Mouse (Mus musculus): Measurements from ENCODE around the gene Lpp.

The Lpp gene

DNA sequence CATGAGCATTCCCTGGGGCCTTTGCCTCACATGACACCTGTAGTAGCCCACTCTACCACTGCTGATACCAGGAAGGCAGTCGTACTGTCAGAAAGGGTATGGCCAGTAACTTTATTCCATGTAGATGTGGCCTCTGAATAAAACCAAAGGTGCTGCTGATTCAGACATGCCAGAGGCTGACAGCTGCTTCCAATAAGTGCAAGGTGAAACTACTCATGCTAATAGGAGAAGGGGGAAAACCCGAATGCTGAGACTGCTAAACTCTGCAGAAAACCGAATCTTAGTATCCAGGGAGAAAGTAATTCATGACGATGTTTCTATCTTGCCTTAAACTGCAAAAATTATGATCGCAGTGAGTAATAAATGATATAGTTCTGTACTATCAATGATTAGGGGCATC lies 468.1 kb downstream of the Lpp start:
- no peak for DNase-seq (ENCODE audit: low spot score in 2 of 2)

DNA sequence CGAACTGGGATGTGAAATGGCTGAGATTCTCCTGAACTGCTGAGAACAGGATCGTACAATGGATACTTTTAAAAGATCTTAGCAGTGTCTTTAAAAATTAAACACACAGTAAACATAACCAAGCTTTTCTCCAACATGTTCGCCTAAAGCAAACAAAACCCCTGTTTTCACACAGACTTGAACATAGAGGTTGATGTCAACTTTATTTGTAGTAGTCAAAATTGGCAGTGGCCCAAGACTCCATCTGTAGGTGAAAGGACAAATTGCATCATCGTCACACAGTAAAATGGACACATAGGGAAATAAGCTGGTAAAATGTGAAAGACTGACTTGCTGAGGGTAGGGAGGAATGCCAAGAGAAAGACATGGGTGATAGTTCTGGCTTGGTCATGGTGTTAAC lies 480.9 kb downstream of the Lpp start:
- DNase-seq (ENCODE audit: low spot score in 2 of 2): peak in 1 of 2 experiments; percentile 27

- no peak for DNase-seq (ENCODE audit: low spot score in 2 of 2)
These were observed 482.4 kb downstream of the Lpp start for GRCm38 (mm10) chr16:24875661-24876060.

- DNase-seq (ENCODE audit: low spot score in 2 of 2): no peak
These were observed 485.7 kb downstream of the Lpp start for GRCm38 (mm10) chr16:24878977-24879376.

- peak; percentile 33 to 65 for DNase-seq (ENCODE audit: low spot score in 2 of 2)
These were observed 487.4 kb downstream of the Lpp start for GRCm38 (mm10) chr16:24880698-24881097.

DNA sequence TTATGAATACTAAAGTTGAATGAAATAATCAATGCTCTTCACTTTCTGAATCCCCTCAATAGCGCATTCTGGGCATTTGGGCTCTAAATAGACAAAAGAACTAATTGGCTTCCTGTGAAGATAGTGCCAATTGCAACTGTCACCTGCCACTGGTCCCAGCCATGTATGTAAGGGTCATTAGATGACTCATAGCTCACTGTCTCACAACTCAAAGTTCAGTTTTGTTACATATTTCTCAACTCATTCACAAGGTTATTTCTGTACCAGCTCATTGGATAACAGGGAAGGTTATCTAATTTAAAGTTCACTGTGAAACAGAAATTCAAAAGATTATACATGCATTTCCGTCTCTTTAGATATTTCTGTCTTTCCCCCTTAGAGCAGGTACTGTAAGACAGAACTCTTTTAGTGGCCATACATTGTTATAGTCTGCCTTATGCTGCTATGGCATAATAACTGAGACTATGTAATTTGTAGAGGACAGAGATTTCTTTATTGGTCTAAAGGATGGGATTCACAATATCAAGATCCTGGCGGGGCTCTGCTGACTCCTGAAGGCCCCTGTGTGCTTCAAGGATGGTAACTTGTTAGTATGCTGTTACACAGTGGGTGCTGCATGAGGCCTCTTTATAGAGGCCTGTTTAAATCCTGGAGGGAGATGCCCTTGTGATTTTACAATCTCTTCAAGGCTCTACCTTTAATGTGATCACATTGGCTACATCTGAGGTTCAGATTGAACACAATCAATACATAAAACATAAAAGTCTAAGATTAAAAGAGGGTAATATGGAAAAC lies 488.9 kb downstream of the Lpp start:
- DNase-seq (ENCODE audit: low spot score in 2 of 2): no peak

DNA sequence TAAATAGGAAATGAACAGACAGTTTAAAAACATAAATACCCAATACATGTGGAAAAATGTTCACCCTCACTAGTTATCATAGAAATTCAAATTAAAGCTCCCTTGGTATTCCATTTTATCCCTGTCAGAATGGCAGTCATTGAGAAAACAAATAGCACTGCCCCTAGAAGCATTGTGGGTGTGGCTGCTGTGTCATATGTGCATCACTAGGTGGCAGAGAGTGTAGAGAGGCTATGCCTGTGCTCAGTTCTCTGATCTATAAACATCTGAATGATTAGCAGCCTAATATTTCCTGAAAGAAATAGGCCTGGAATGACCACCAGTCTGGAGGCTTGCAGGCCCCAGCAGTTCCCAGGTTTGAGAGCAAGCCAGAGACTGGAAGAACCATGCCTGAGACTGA lies 490.7 kb downstream of the Lpp start:
- no peak for DNase-seq (ENCODE audit: low spot score in 2 of 2)

- DNase-seq (ENCODE audit: low spot score in 2 of 2): no peak
These were observed 493.0 kb downstream of the Lpp start for GRCm38 (mm10) chr16:24886346-24886745.

DNA sequence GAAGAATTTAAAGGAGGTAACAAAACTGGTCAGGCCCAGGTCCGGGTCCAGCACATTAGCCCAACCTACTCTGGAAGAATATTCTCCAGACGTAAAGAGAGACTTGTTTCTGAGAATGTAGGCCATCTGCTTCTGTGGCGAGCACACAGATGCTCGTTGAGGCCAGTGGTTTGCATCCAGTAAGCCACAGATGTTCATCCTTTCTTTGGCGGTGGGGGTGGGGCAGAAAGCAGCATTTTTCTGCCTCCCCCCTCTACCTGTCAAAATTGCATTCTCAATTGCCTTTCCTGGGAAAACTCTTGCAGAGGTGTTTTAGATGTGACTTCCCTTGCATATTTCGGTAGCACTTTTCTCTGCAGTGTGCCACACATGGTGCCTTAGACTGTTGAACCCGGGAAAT lies 493.6 kb downstream of the Lpp start:
- DNase-seq (ENCODE audit: low spot score in 2 of 2): no peak

- no peak for DNase-seq (ENCODE audit: low spot score in 2 of 2)
These were observed 498.1 kb downstream of the Lpp start for GRCm38 (mm10) chr16:24891453-24891852.

GRCm38 (mm10) chr16:24895160-24895559 lies 501.9 kb downstream of the Lpp start:
- DNase-seq (ENCODE audit: low spot score in 2 of 2): no peak

GRCm38 (mm10) chr16:24897641-24898040 lies 504.3 kb downstream of the Lpp start:
- DNase-seq (ENCODE audit: low spot score in 2 of 2): no peak

DNA sequence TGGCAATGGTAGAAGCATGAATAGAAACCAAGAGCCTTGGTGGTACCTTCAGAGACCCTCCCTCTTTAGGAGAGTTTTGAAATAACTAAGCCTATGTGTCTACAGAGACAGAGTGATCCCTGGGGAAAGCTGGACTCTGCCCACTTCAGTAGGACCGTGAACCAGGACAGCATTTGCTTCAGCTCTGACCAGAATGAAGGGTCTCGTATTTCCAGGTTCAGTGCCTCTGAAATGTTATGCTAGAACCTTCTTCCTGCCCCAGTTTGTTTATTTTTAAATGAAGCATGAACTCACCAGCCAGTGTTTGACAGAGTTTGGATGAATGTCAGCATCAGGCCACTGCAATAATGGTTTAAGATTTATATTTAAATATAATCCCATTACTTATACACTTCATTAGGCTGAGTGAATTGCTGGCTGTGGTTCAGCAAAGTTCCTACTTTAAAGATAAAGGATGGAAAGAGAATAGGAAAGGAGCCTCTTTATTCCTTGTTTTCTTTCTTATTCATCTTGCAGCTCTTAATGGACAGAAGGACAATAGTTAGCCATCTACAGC lies 507.0 kb downstream of the Lpp start:
- no peak for DNase-seq (ENCODE audit: low spot score in 2 of 2)

- no peak for DNase-seq (ENCODE audit: low spot score in 2 of 2)
These were observed 508.0 kb downstream of the Lpp start for GRCm38 (mm10) chr16:24901139-24901859.

- no peak for DNase-seq (ENCODE audit: low spot score in 2 of 2)
These were observed 508.8 kb downstream of the Lpp start for GRCm38 (mm10) chr16:24902111-24902510.

GRCm38 (mm10) chr16:24908926-24909325 lies 515.6 kb downstream of the Lpp start:
- peak in 1 of 2 experiments; percentile 42 for DNase-seq (ENCODE audit: low spot score in 2 of 2)

DNA sequence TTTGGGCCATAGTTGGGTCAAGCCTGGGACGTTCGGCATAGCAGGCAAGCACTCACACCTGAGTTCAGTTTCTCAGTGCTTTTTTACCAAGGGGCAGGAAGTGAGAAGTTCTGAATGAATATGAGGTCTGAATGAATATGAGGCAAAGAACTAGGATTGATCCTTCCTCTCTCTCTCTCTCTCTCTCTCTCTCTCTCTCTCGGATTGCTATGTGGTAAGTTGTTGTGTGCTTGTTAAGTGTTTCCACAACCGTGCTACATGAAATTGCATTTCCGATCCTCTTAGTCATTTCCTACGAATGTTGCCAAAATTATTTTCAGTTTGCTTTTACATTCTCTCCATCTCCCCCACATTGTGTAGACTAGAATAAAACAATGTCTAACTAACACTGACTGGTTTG lies 517.0 kb downstream of the Lpp start:
- no peak for DNase-seq (ENCODE audit: low spot score in 2 of 2)

DNA sequence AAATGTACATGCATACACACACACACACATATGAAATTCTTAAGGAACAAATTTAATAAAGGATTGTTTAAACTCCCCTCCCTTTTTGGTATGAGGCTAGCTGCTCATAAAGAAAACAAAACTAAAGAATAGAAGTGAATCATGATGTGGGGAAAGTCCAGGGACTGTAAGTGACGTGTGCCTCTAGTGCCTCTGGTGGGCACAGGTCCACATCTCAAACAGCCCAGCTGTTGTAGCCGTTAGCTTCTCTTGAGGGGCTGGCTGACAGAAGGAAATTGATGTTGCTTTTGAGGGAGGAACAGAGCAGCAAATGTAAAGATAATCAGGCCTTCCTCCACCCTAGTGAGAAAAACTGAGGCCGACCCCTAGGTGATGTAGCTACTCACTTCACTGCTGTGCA lies 517.5 kb downstream of the Lpp start:
- no peak for DNase-seq (ENCODE audit: low spot score in 2 of 2)

- no peak for DNase-seq (ENCODE audit: low spot score in 2 of 2)
These were observed 519.1 kb downstream of the Lpp start for GRCm38 (mm10) chr16:24912381-24912780.

GRCm38 (mm10) chr16:24913021-24913420 lies 519.7 kb downstream of the Lpp start:
- DNase-seq (ENCODE audit: low spot score in 2 of 2): no peak

GRCm38 (mm10) chr16:24913641-24914392 lies 520.5 kb downstream of the Lpp start:
- DNase-seq (ENCODE audit: low spot score in 2 of 2): no peak

GRCm38 (mm10) chr16:24914393-24914751 lies 521.1 kb downstream of the Lpp start:
- DNase-seq (ENCODE audit: low spot score in 2 of 2): peak; percentile 73 to 79
